Mouse (Mus musculus): ENCODE results near the gene Vwa2. TPM values are rescaled to one million over a fixed set of nuclear protein-coding genes. Genes with fewer than 3 reads are reported as not detected.

Gene Vwa2
- polyA plus RNA-seq, 1 experiment from 2014 or later, result 18.3 TPM

DNA sequence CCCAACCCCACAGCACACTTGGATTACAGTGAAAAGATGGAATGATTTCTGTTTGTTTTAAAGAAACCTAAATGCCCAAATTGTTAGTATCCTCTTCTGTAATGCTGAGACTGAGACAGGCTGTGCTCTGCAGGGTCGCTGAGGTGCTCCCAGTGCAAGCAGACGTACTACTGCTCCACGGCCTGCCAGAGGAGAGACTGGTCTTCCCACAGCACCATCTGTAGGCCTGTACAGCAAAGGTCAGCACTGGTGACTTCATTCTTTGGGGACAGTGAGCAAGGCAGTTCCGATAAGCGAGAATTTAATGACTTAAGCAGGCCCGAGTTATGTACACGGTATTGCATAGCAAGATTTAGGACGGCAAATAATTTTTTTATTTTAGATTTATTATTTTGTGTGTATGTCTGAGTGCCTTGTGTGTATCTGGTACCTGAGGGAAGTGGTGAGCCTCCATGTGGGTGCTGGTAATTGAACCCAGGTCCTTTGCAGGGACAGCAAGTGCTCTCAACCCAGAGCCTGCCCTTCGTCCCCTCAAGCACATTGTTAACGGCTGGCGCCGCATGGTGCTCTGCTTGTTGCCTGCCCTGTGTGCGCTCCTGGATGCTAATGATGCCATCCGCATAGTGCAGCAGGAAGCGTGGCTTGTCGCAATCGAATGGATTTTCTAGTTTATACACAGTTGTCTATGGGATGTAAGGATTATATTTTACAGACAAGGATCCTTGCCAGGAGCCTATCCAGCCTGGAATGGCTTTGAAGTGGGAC is 34.9 kb upstream of the Vwa2 start:
- Histone ChIP-seq H3K36me3 (ENCODE audit: insufficient read depth, low read length) (no peaks in the 10 kb centered on the region), H3K27ac (no peak overlapping the region), H3K4me3 (replicated peaks; ENCODE audit: low read depth, low read length) (no peak overlapping the region), H3K4me1 (replicated peaks; ENCODE audit: insufficient read depth, low read length) (no peaks in the 10 kb centered on the region), H3K4me2 (ENCODE audit: low read length) (no peak overlapping the region), H3K9ac (ENCODE audit: low read depth, low read length) (no peak overlapping the region), H3K9me3 (replicated peaks; ENCODE audit: low read length) (no peaks in the 10 kb centered on the region), H3K27me3 (ENCODE audit: insufficient read depth, low read length) (no peaks in the 10 kb centered on the region)
- no peak for DNase-seq (ENCODE audit: low spot score)
- peak; percentile 18; the same call in 1 of the 2 replicates for TF ChIP-seq CTCF (IDR thresholded peaks at IDR 0.05; ENCODE audit: low read depth)
- no peak for ATAC-seq (replicated peaks; ENCODE audit: low FRiP score, low read depth)
- WGBS, result 71% methylated on average over 17 of the region's 17 CpGs

DNA sequence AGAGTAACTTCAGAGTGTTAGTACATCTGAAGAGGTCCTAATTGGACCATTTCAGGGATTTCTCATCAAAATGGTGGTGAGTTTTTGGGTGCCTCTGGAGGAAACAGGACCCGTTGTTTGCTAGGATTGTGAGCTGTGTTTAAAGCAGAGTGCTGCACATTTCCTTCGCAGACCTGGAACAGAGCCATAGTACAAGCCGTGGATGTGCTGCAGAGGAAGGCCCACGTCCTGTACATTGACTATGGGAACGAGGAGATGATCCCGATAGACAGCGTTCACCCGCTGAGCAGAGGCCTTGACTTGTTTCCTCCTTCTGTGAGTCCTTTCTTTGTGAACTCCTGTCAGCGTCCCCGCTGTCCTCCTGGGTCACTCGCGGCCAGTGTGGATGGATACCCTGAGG is 31.1 kb upstream of the Vwa2 start:
- H3K27ac ChIP-seq, result no peak overlapping the region
- no peak overlapping the region for H3K9ac ChIP-seq (ENCODE audit: low read depth, low read length)
- ATAC-seq (replicated peaks; ENCODE audit: low FRiP score, low read depth), result no peak
- no peak for TF ChIP-seq CTCF (IDR thresholded peaks at IDR 0.05; ENCODE audit: low read depth)
- no peak overlapping the region for H3K4me3 ChIP-seq (replicated peaks; ENCODE audit: low read depth, low read length)
- DNase-seq (ENCODE audit: low spot score), result no peak
- 76% methylated on average over 12 of the region's 12 CpGs for WGBS
- no peaks in the 10 kb centered on the region for H3K4me1 ChIP-seq (replicated peaks; ENCODE audit: insufficient read depth, low read length)
- H3K36me3 ChIP-seq (ENCODE audit: insufficient read depth, low read length), result no peaks in the 10 kb centered on the region
- H3K27me3 ChIP-seq (ENCODE audit: insufficient read depth, low read length), result no peaks in the 10 kb centered on the region
- H3K9me3 ChIP-seq (replicated peaks; ENCODE audit: low read length), result no peaks in the 10 kb centered on the region
- no peak overlapping the region for H3K4me2 ChIP-seq (ENCODE audit: low read length)

DNA sequence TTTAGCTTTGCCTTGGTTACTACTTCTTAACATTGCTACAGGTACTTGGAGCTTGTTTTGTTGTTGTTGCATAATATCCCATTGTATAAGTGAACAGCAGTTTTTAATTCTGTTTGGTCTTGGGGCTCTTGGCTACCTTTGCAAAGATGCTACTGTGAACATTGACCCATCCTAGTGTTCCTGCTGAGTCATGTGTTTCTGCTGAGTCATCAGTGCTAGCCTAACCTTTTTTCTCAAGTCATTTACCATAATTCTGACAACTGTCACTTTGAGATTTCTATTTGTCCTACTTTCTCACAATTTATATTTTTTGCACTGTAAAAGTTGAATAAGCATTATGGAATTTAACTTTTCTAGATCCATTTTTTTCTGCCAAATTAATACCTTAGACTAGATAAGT is 21.5 kb upstream of the Vwa2 start:
- Histone ChIP-seq H3K4me2 (ENCODE audit: low read length) (no peak overlapping the region), H3K9ac (ENCODE audit: low read depth, low read length) (no peak overlapping the region), H3K9me3 (replicated peaks; ENCODE audit: low read length) (no peaks in the 10 kb centered on the region), H3K27ac (no peak overlapping the region), H3K4me3 (replicated peaks; ENCODE audit: low read depth, low read length) (no peak overlapping the region), H3K4me1 (replicated peaks; ENCODE audit: insufficient read depth, low read length) (no peaks in the 10 kb centered on the region), H3K36me3 (ENCODE audit: insufficient read depth, low read length) (no peaks in the 10 kb centered on the region), H3K27me3 (ENCODE audit: insufficient read depth, low read length) (no peaks in the 10 kb centered on the region)
- DNase-seq (ENCODE audit: low spot score) (no peak), ATAC-seq (replicated peaks; ENCODE audit: low FRiP score, low read depth) (no peak)
- TF ChIP-seq CTCF (IDR thresholded peaks at IDR 0.05; ENCODE audit: low read depth), result no peak

DNA sequence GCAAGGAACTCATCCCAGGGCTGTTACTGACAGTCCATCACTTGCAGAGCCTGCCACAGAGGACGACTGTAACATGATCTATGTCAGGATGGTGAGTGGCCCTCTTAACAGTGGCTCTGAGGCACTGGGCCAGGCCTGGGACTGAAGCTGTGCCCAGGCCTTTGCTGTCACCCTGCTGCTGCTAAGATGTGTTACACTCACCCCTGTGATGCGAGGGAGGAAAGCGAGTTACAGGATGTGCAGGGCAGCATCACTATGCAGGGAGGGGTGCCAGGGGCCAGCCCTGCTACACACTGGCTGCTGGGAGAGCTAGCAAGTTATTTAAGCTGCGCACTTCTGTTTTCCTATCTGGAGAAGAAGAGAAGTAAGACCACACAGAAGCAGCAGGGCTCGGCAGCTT is 17.6 kb upstream of the Vwa2 start:
- H3K4me3 ChIP-seq (replicated peaks; ENCODE audit: low read depth, low read length), result no peak overlapping the region
- TF ChIP-seq CTCF (IDR thresholded peaks at IDR 0.05; ENCODE audit: low read depth), result no peak
- H3K9ac ChIP-seq (ENCODE audit: low read depth, low read length), result no peak overlapping the region
- H3K36me3 ChIP-seq (ENCODE audit: insufficient read depth, low read length), result no peaks in the 10 kb centered on the region
- peak; percentile 31 for DNase-seq (ENCODE audit: low spot score)
- H3K9me3 ChIP-seq (replicated peaks; ENCODE audit: low read length), result no peaks in the 10 kb centered on the region
- H3K4me1 ChIP-seq (replicated peaks; ENCODE audit: insufficient read depth, low read length), result no peaks in the 10 kb centered on the region
- 23% methylated on average over 5 of the region's 5 CpGs for WGBS
- H3K27ac ChIP-seq, result no peak overlapping the region
- no peak overlapping the region for H3K4me2 ChIP-seq (ENCODE audit: low read length)
- no peak for ATAC-seq (replicated peaks; ENCODE audit: low FRiP score, low read depth)
- no peaks in the 10 kb centered on the region for H3K27me3 ChIP-seq (ENCODE audit: insufficient read depth, low read length)

DNA sequence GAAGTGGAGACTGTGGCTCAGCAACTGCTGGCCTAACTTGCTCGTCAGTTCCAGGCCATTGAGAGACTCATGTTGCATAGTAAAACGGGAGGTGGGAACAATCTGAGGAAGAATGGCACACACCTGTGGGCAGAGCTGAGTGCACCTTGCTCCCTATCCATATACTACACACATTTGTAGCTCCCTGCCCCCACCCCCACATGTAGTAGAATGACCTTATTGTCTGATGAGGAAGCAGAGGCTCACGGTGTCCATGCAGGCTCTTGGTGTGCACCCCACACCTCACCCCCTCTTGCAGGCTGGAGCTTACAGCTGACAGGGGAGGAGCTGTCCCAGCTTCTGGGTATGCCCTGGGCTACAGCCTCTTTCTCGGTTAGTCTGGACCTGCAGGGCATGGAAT is 6.3 kb upstream of the Vwa2 start:
- H3K36me3 ChIP-seq (ENCODE audit: insufficient read depth, low read length), result no peaks in the 10 kb centered on the region
- no peak for TF ChIP-seq CTCF (IDR thresholded peaks at IDR 0.05; ENCODE audit: low read depth)
- DNase-seq (ENCODE audit: low spot score) (no peak), ATAC-seq (replicated peaks; ENCODE audit: low FRiP score, low read depth) (no peak)
- no peaks in the 10 kb centered on the region for H3K9me3 ChIP-seq (replicated peaks; ENCODE audit: low read length)
- H3K27me3 ChIP-seq (ENCODE audit: insufficient read depth, low read length), result peaks cover 6% of the 10 kb centered on the region; the same call in 1 of the 2 replicates
- H3K4me2 ChIP-seq (ENCODE audit: low read length), result no peak overlapping the region
- no peak overlapping the region for H3K9ac ChIP-seq (ENCODE audit: low read depth, low read length)
- no peaks in the 10 kb centered on the region for H3K4me1 ChIP-seq (replicated peaks; ENCODE audit: insufficient read depth, low read length)
- no peak overlapping the region for H3K27ac ChIP-seq
- 70% methylated on average over 4 of the region's 4 CpGs for WGBS
- H3K4me3 ChIP-seq (replicated peaks; ENCODE audit: low read depth, low read length), result no peak overlapping the region

DNA sequence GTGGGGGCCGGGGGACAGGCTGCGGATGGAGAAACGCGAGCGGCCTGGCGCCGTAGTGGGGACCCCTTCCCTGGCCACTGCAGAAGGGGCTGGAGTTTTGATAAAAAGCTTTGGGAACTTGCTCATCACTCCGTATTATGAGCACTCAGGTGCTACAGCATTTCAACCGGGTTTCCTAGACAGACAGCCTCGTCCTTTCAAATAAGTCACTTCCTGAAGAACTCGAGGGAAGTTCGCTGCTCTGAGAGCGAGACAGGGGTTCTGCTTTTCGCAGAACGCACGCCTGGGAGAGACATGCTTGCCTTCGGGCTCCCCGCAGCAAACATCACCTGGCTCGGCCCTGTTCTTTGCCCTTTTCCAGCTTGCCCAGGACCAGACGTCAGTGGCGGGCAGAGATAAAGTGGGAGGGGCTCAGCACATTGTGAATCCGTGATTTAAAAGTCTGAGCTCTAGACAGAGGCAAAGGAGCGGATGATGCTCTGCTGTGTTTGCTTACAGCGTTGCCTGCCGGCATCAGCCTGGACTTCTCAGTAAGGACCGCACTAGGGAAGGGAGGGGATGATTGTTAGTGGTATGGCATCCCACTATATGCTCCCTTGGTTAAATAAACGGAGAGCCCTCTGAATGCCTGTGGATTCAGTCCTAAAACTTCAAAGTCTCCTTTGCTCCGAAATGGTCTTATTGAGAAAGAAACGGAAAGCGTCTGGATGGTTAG is 709 bp downstream of the Vwa2 start:
- H3K4me1 ChIP-seq (replicated peaks; ENCODE audit: insufficient read depth, low read length), result peaks cover 6% of the 10 kb centered on the region
- H3K36me3 ChIP-seq (ENCODE audit: insufficient read depth, low read length), result no peaks in the 10 kb centered on the region
- peak overlapping the region; percentile 46 for H3K4me3 ChIP-seq (replicated peaks; ENCODE audit: low read depth, low read length)
- peak overlapping the region; percentile 86 for H3K4me2 ChIP-seq (ENCODE audit: low read length)
- TF ChIP-seq CTCF (IDR thresholded peaks at IDR 0.05; ENCODE audit: low read depth), result no peak
- no peaks in the 10 kb centered on the region for H3K9me3 ChIP-seq (replicated peaks; ENCODE audit: low read length)
- DNase-seq (ENCODE audit: low spot score) (no peak), ATAC-seq (replicated peaks; ENCODE audit: low FRiP score, low read depth) (no peak)
- H3K27me3 ChIP-seq (ENCODE audit: insufficient read depth, low read length), result peaks cover 16% of the 10 kb centered on the region
- no peak overlapping the region for H3K27ac ChIP-seq
- peak overlapping the region; percentile 53 for H3K9ac ChIP-seq (ENCODE audit: low read depth, low read length)
- WGBS, result 7% methylated on average over 30 of the region's 30 CpGs

All from kidney, postnatal 0 days (tissue).